Mouse (Mus musculus) hindbrain, embryonic 10.5 days (tissue): ENCODE measurements around the gene Olfr652. TPM values are rescaled to one million over a fixed set of nuclear protein-coding genes. Genes with fewer than 3 reads are reported as not detected.

ENCODE experiments used
- DNase-seq: peaks from one replicate; pipeline ENCODE4 v3.0.0-alpha.2; 2017; ENCODE audit warnings: low spot score
- H3K27ac ChIP-seq: fragments of 300-500 bp; sonication (generic); 2 replicates; pipeline ENCODE4 v1.5.1; 2016; ENCODE audit warnings: mild to moderate bottlenecking, moderate library complexity
- H3K27me3 ChIP-seq: fragments of 300-500 bp; sonication (generic); 2 replicates; pipeline ENCODE4 v1.6.1; 2016; ENCODE audit warnings: mild to moderate bottlenecking; ENCODE audit not compliant: poor library complexity, insufficient read depth, severe bottlenecking
- H3K36me3 ChIP-seq: fragments of 300-500 bp; sonication (generic); 2 replicates; pipeline ENCODE4 v1.6.1; 2016; ENCODE audit warnings: mild to moderate bottlenecking, moderate library complexity
- H3K4me1 ChIP-seq: fragments of 300-500 bp; sonication (generic); replicated peaks from 2 replicates; pipeline ENCODE4 v1.6.1; 2016; ENCODE audit warnings: mild to moderate bottlenecking
- H3K4me3 ChIP-seq: fragments of 300-500 bp; sonication (generic); 2 replicates; pipeline ENCODE4 v1.5.1; 2016; ENCODE audit warnings: mild to moderate bottlenecking, moderate library complexity
- H3K9me3 ChIP-seq: fragments of 300-500 bp; sonication (generic); 2 replicates; pipeline ENCODE4 v1.6.1; 2016; ENCODE audit warnings: mild to moderate bottlenecking, moderate library complexity
- WGBS: fragments of 180-500 bp; shearing (Covaris S2); methylation state at CpG from one replicate; pipeline ENCODE4 v1.1.7; 2016; 5-methylcytosine and 5-hydroxymethylcytosine counted together
- polyA plus RNA-seq: library from polyadenylated mRNA; unstranded; fragments of >200 nt; fragmentation: Nextera tagmentation; extraction: Ambion mirVana; gene quantifications from 2 replicates; pipeline ENCODE4 v1.2.1, GENCODE M21; 2016

The Olfr652 gene
- polyA plus RNA-seq, result not detected in 2 replicates

DNA sequence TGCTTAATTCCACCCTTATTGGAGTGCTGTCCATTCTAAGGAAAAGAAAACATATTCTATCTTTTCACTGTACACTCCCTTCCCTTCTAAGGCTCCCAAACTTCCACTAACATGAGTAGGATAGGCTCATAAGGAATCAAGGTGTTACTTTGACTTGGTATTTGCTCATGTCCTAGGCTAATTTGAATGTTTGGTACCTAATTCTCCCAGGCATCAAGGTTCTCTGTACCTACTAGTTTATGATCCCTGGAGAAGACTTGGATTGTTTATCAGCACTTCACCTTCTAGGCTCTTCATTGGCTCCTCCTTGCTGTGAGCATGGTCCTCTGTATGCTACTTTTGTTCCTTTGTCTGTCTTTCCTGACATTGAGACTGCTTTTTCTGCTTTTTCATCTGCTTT, at the start of gene Olfr652:
Gene Olfr652 (plus strand): TSS at position 301 of the 400 bp plus-strand sequence.
- Histone ChIP-seq H3K9me3 (no peaks in the 10 kb centered on the region), H3K27me3 (no peaks in the 10 kb centered on the region), H3K27ac (no peak within 1 kb of the TSS), H3K4me3 (no peak within 1 kb of the TSS), H3K36me3 (no peaks in the 10 kb centered on the region), H3K4me1 (no peaks in the 10 kb centered on the region)
- no peak for DNase-seq

DNA sequence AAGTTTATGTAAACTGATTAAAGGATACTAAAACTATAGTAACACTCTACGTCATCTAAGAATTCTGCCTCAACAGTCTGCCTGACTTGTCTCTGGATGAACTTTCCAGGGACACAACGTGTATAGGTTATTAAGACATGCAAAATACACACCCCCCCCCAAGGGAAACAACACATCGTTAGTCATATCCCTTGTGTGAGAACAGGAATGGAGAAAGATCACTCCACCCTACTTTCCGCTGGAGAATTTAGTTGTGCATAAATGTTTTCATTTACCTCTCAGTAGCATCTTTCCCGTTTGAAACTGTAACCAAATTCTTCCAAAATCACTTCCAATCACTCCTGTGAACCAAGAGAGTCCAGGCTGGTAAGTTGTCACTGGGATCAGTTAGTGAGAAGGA, 10.9 kb upstream of the Olfr652 start, which contains the start of gene Olfr651:
Gene Olfr651 (plus strand): TSS at position 301 of the 400 bp plus-strand sequence.
- WGBS, result 79% methylated on average over 5 of the region's 5 CpGs
- H3K4me1 ChIP-seq, result no peaks in the 10 kb centered on the region
- H3K36me3 ChIP-seq, result no peaks in the 10 kb centered on the region
- no peaks in the 10 kb centered on the region for H3K27me3 ChIP-seq
- H3K4me3 ChIP-seq, result no peak within 1 kb of the TSS
- H3K9me3 ChIP-seq, result 0 out of 2 replicates have a peak, but pooled peaks cover 6% of the 10 kb centered on the region
- DNase-seq, result no peak
- H3K27ac ChIP-seq, result no peak within 1 kb of the TSS

GRCm38 (mm10) chr7:104552700-104553099, 8.0 kb upstream of the Olfr652 start:
- 73% methylated on average over 1 of the region's 1 CpGs for WGBS
- Histone ChIP-seq H3K4me1 (no peaks in the 10 kb centered on the region), H3K27ac (no peak overlapping the region), H3K27me3 (no peaks in the 10 kb centered on the region), H3K9me3 (no peaks in the 10 kb centered on the region), H3K4me3 (no peak overlapping the region), H3K36me3 (no peaks in the 10 kb centered on the region)
- DNase-seq, result no peak

- Histone ChIP-seq H3K4me3 (no peak within 1 kb of the TSS), H3K27me3 (no peaks in the 10 kb centered on the region), H3K27ac (no peak within 1 kb of the TSS), H3K9me3 (no peaks in the 10 kb centered on the region), H3K4me1 (no peaks in the 10 kb centered on the region), H3K36me3 (no peaks in the 10 kb centered on the region)
- WGBS, result 78% methylated on average over 2 of the region's 2 CpGs
- no peak for DNase-seq
Observed at GRCm38 (mm10) chr7:104577014-104577413, 16.3 kb downstream of the Olfr652 start, which contains the start of gene Olfr653. Olfr653 (plus strand) TSS chr7:104577314.

- Histone ChIP-seq H3K27ac (no peak overlapping the region), H3K36me3 (no peaks in the 10 kb centered on the region), H3K4me3 (no peak overlapping the region), H3K9me3 (no peaks in the 10 kb centered on the region), H3K4me1 (no peaks in the 10 kb centered on the region), H3K27me3 (no peaks in the 10 kb centered on the region)
- WGBS, result 93% methylated on average over 4 of the region's 4 CpGs
- DNase-seq, result no peak
Observed at GRCm38 (mm10) chr7:104580846-104581245, 20.1 kb downstream of the Olfr652 start.

DNA sequence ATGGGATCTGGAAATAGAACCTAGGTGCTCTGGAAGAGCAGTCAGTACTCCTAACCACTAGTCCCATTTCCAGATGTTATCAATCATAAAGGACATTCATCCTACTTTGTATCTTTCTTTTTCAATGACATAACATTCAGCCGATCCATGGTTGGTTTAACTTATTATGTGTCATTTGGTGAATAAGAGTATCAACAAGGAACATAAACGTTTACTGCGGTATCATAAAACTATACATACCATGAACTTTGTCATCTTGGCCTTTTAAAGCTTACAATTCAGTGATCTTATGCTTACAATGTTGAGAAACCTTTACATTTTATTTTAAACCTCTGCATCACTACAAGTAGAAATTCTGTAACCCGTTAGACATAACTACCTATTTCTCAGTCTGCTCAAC, 20.7 kb downstream of the Olfr652 start:
- no peaks in the 10 kb centered on the region for H3K4me1 ChIP-seq
- no peaks in the 10 kb centered on the region for H3K27me3 ChIP-seq
- no peaks in the 10 kb centered on the region for H3K9me3 ChIP-seq
- H3K27ac ChIP-seq, result no peak overlapping the region
- no peaks in the 10 kb centered on the region for H3K36me3 ChIP-seq
- no peak for DNase-seq
- H3K4me3 ChIP-seq, result no peak overlapping the region
- 83% methylated on average over 4 of the region's 4 CpGs for WGBS

- 95% methylated on average over 4 of the region's 4 CpGs for WGBS
- no peak for DNase-seq
- H3K36me3 ChIP-seq, result no peaks in the 10 kb centered on the region
- H3K4me1 ChIP-seq, result no peaks in the 10 kb centered on the region
- no peak within 1 kb of the TSS for H3K27ac ChIP-seq
- H3K4me3 ChIP-seq, result no peak within 1 kb of the TSS
- no peaks in the 10 kb centered on the region for H3K9me3 ChIP-seq
- no peaks in the 10 kb centered on the region for H3K27me3 ChIP-seq
Observed at GRCm38 (mm10) chr7:104586725-104587124, 26.0 kb downstream of the Olfr652 start, which contains the start of gene Olfr654. Olfr654 (plus strand) TSS chr7:104587025.

- Histone ChIP-seq H3K36me3 (no peaks in the 10 kb centered on the region), H3K9me3 (no peaks in the 10 kb centered on the region), H3K4me1 (no peaks in the 10 kb centered on the region), H3K27me3 (no peaks in the 10 kb centered on the region), H3K4me3 (no peak overlapping the region), H3K27ac (no peak overlapping the region)
- DNase-seq, result no peak
- 86% methylated on average over 5 of the region's 5 CpGs for WGBS
Observed at GRCm38 (mm10) chr7:104588274-104588673, 27.6 kb downstream of the Olfr652 start.

- no peaks in the 10 kb centered on the region for H3K4me1 ChIP-seq
- H3K4me3 ChIP-seq, result no peak within 1 kb of the TSS
- no peak within 1 kb of the TSS for H3K27ac ChIP-seq
- DNase-seq, result no peak
- H3K9me3 ChIP-seq, result no peaks in the 10 kb centered on the region
- H3K27me3 ChIP-seq, result no peaks in the 10 kb centered on the region
- no peaks in the 10 kb centered on the region for H3K36me3 ChIP-seq
- WGBS, result 92% methylated on average over 2 of the region's 2 CpGs
Observed at GRCm38 (mm10) chr7:104601679-104602078, 41.0 kb downstream of the Olfr652 start, which contains the start of gene Olfr655. Olfr655 (minus strand) TSS chr7:104601779.

- Histone ChIP-seq H3K4me1 (no peaks in the 10 kb centered on the region), H3K9me3 (no peaks in the 10 kb centered on the region), H3K27ac (no peak overlapping the region), H3K4me3 (no peak overlapping the region), H3K36me3 (no peaks in the 10 kb centered on the region), H3K27me3 (no peaks in the 10 kb centered on the region)
- DNase-seq, result peak; percentile 23
- 3% methylated on average over 3 of the region's 3 CpGs for WGBS
Observed at GRCm38 (mm10) chr7:104603173-104603572, 42.5 kb downstream of the Olfr652 start.

GRCm38 (mm10) chr7:104604727-104605126, 44.0 kb downstream of the Olfr652 start:
- Histone ChIP-seq H3K36me3 (no peaks in the 10 kb centered on the region), H3K4me3 (no peak overlapping the region), H3K27me3 (no peaks in the 10 kb centered on the region), H3K4me1 (no peaks in the 10 kb centered on the region), H3K27ac (no peak overlapping the region), H3K9me3 (no peaks in the 10 kb centered on the region)
- DNase-seq, result no peak

GRCm38 (mm10) chr7:104613655-104614054, 53.0 kb downstream of the Olfr652 start, which contains the start of gene Olfr656:
Olfr656 (plus strand) TSS chr7:104613955.
- no peaks in the 10 kb centered on the region for H3K36me3 ChIP-seq
- H3K27ac ChIP-seq, result no peak within 1 kb of the TSS
- no peaks in the 10 kb centered on the region for H3K27me3 ChIP-seq
- 82% methylated on average over 4 of the region's 4 CpGs for WGBS
- no peaks in the 10 kb centered on the region for H3K4me1 ChIP-seq
- no peaks in the 10 kb centered on the region for H3K9me3 ChIP-seq
- H3K4me3 ChIP-seq, result no peak within 1 kb of the TSS
- DNase-seq, result no peak
